Mouse (Mus musculus): ENCODE data around the gene Phactr4. TPM values are rescaled to one million over a fixed set of nuclear protein-coding genes. Genes with fewer than 3 reads are reported as not detected.

The Phactr4 gene
- polyA plus RNA-seq, 1 experiment from 2014 or later, result 17.4 TPM

- H3K27me3 ChIP-seq (replicated peaks), result no peaks in the 10 kb centered on the region
- H3K9me3 ChIP-seq, result no peaks in the 10 kb centered on the region
- 84% methylated on average over 8 of the region's 8 CpGs for WGBS
- H3K4me3 ChIP-seq (replicated peaks), result no peak overlapping the region
- H3K9ac ChIP-seq, result no peak overlapping the region
- no peaks in the 10 kb centered on the region; the same call in 1 of the 2 replicates for H3K36me3 ChIP-seq
- no peak overlapping the region for H3K27ac ChIP-seq
- no peak overlapping the region for H3K4me2 ChIP-seq (replicated peaks)
- peaks cover 9% of the 10 kb centered on the region; the same call in 1 of the 2 replicates for H3K4me1 ChIP-seq (replicated peaks)
- no peak for ATAC-seq
These were observed 36.4 kb downstream of the Phactr4 start for GRCm38 (mm10) chr4:132385771-132386410.

DNA sequence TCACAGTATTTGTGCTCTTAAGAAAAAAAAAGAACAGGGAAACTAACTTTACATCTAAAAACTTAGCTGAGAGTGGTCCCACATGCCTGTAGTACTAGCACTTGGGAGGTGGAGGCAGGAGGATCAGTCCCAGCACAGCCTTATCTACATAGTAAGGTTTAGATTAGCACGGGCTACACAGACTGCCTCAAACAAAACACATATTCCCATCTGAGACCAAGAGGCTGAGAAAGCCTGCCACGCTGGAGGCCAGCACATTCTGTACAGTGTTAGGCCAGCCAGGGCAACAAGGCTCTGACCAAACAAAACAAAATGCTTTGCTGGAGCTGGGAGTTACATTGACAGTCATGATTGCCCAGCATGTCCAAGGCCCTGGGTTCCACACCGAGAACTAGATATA lies 38.8 kb downstream of the Phactr4 start:
- Histone ChIP-seq H3K36me3 (no peaks in the 10 kb centered on the region; the same call in 1 of the 2 replicates), H3K9me3 (no peaks in the 10 kb centered on the region), H3K4me1 (replicated peaks) (0 out of 2 replicates have a peak, but pooled peaks cover 9% of the 10 kb centered on the region), H3K4me2 (replicated peaks) (no peak overlapping the region), H3K27me3 (replicated peaks) (no peaks in the 10 kb centered on the region), H3K9ac (no peak overlapping the region), H3K4me3 (replicated peaks) (no peak overlapping the region), H3K27ac (no peak overlapping the region)
- no peak for ATAC-seq
- 78% methylated on average over 3 of the region's 3 CpGs for WGBS

- Histone ChIP-seq H3K4me2 (replicated peaks) (no peak overlapping the region), H3K4me1 (replicated peaks) (0 out of 2 replicates have a peak, but pooled peaks cover 3% of the 10 kb centered on the region), H3K36me3 (peaks cover 2% of the 10 kb centered on the region), H3K4me3 (replicated peaks) (no peak overlapping the region), H3K27me3 (replicated peaks) (no peaks in the 10 kb centered on the region), H3K9ac (no peak overlapping the region), H3K27ac (no peak overlapping the region), H3K9me3 (no peaks in the 10 kb centered on the region)
- no peak for ATAC-seq
- WGBS, result 86% methylated on average over 4 of the region's 4 CpGs
These were observed 40.0 kb downstream of the Phactr4 start for GRCm38 (mm10) chr4:132382296-132382695.

- no peaks in the 10 kb centered on the region for H3K9me3 ChIP-seq
- no peak overlapping the region for H3K4me2 ChIP-seq (replicated peaks)
- no peaks in the 10 kb centered on the region for H3K27me3 ChIP-seq (replicated peaks)
- ATAC-seq, result peak; percentile 61; the same call in 1 of the 2 replicates
- no peak overlapping the region for H3K4me3 ChIP-seq (replicated peaks)
- 0 out of 2 replicates have a peak, but pooled peaks cover 1% of the 10 kb centered on the region for H3K4me1 ChIP-seq (replicated peaks)
- H3K36me3 ChIP-seq, result peaks cover 5% of the 10 kb centered on the region
- H3K9ac ChIP-seq, result no peak overlapping the region
- H3K27ac ChIP-seq, result no peak overlapping the region
- WGBS, result 81% methylated on average over 2 of the region's 2 CpGs
These were observed 41.2 kb downstream of the Phactr4 start for GRCm38 (mm10) chr4:132380965-132381616.

- no peaks in the 10 kb centered on the region for H3K9me3 ChIP-seq
- H3K4me1 ChIP-seq (replicated peaks), result no peaks in the 10 kb centered on the region
- WGBS, result 94% methylated on average over 1 of the region's 1 CpGs
- no peak for ATAC-seq
- no peak overlapping the region for H3K27ac ChIP-seq
- no peak overlapping the region for H3K4me3 ChIP-seq (replicated peaks)
- H3K4me2 ChIP-seq (replicated peaks), result no peak overlapping the region
- peaks cover 31% of the 10 kb centered on the region for H3K36me3 ChIP-seq
- H3K9ac ChIP-seq, result no peak overlapping the region
- no peaks in the 10 kb centered on the region for H3K27me3 ChIP-seq (replicated peaks)
These were observed 48.5 kb downstream of the Phactr4 start for GRCm38 (mm10) chr4:132373820-132374219.

DNA sequence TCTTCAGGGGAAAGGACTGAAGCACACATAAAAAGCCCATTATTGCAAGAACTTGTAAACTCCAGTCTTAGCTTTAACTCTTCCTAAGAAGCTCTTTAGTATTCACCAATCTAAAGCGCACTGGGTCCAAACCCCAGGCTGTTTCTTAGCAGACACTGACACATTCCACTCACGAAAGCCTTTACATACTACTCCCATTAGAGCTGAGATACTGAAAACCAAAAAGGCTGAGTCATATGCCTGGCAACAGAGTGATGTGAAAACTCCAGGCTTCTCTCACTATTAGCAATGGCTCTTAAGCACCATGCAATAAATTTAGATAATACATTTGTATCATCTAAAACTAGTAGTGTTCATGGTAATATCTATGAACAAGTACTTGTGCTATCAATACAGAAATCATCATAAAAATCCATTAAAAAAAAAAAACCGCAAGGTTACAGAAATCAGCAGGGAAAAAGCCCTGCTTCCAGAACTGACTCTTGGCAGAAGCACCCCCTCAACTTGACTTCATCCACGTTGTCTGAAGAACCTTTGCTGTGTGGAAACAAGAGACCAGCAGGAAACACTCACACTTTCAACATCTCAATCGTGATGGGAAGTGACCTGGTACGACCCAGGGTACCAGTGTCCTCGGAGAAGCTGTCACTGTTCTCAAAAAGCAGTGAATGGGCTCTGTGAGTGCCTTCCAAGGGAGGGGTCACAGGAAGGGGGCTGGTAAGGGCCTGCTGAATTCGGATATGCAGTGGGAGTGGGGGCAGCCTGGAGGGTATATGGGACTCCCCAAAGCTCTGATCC lies 52.1 kb downstream of the Phactr4 start:
- no peaks in the 10 kb centered on the region for H3K4me1 ChIP-seq (replicated peaks)
- H3K9me3 ChIP-seq, result no peaks in the 10 kb centered on the region
- 84% methylated on average over 8 of the region's 8 CpGs for WGBS
- no peak overlapping the region for H3K4me2 ChIP-seq (replicated peaks)
- H3K27me3 ChIP-seq (replicated peaks), result no peaks in the 10 kb centered on the region
- no peak overlapping the region for H3K4me3 ChIP-seq (replicated peaks)
- H3K9ac ChIP-seq, result no peak overlapping the region
- peaks cover 23% of the 10 kb centered on the region for H3K36me3 ChIP-seq
- no peak for ATAC-seq
- no peak overlapping the region for H3K27ac ChIP-seq

DNA sequence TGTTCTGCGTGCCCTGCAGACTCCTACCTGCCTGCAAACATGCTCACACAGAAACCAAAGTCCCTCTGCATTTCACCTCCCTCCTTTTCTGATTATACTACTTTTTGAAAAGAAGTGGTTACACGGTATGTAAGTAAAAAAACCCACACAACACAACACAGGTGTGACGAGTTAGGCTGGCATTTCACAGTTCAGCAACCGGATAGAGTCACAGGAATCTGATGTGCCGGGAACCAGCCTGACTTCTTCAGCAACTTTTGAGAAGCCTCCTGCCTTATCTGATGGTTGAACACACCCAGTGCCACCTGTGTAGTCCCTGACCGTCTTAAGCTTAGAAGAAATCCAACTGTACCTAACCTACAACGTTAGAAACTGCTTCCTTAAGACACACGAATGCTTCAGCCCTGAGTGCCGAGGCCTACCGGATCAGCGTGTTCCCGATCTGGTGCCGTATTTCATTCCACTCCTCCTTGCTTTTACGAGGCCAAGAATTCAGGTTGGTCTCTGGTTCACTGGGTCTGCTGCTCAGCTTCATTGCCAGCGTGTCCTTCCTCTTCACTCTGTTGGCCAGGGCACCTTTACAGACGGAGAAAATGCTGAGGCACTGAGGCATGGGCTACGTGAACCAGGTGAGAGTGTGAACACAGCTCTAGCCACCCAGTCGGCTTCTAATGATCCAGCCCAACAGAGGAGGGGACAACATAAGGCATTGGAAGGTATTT lies 54.6 kb downstream of the Phactr4 start:
- Histone ChIP-seq H3K4me1 (replicated peaks) (no peaks in the 10 kb centered on the region), H3K27me3 (replicated peaks) (no peaks in the 10 kb centered on the region), H3K9me3 (no peaks in the 10 kb centered on the region), H3K9ac (no peak overlapping the region), H3K27ac (no peak overlapping the region), H3K36me3 (peaks cover 28% of the 10 kb centered on the region), H3K4me2 (replicated peaks) (no peak overlapping the region), H3K4me3 (replicated peaks) (no peak overlapping the region)
- ATAC-seq, result no peak
- 90% methylated on average over 18 of the region's 18 CpGs for WGBS

GRCm38 (mm10) chr4:132365450-132366060 lies 56.7 kb downstream of the Phactr4 start:
- no peaks in the 10 kb centered on the region for H3K4me1 ChIP-seq (replicated peaks)
- H3K27ac ChIP-seq, result 0 out of 2 replicates have a peak overlapping the region, but pooled peaks have one; percentile 7
- WGBS, result 77% methylated on average over 13 of the region's 13 CpGs
- no peak overlapping the region for H3K9ac ChIP-seq
- no peak for ATAC-seq
- H3K27me3 ChIP-seq (replicated peaks), result no peaks in the 10 kb centered on the region
- no peaks in the 10 kb centered on the region for H3K9me3 ChIP-seq
- peaks cover 26% of the 10 kb centered on the region for H3K36me3 ChIP-seq
- H3K4me2 ChIP-seq (replicated peaks), result no peak overlapping the region
- H3K4me3 ChIP-seq (replicated peaks), result no peak overlapping the region

DNA sequence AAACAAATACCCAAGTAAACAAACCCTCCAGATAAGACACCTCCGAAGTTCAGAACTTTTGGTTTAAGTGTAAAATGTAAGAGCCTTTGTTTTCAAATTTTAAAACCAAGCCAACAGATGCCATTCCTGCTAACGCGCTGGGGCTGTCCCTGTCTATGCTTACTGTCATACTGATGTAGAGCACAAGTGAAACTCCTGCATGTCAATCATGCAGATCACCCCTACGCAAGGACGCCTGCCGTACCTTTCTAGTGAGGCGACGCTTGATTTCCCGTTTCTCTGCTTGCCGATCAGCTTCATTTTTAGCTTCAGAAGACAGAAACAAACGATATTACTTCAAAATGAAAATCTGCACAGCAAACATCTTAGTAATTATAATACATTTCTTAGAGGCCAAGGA lies 58.8 kb downstream of the Phactr4 start:
- 97% methylated on average over 11 of the region's 11 CpGs for WGBS
- H3K9ac ChIP-seq, result no peak overlapping the region
- no peak overlapping the region for H3K27ac ChIP-seq
- no peak overlapping the region for H3K4me2 ChIP-seq (replicated peaks)
- ATAC-seq, result no peak
- H3K4me3 ChIP-seq (replicated peaks), result no peak overlapping the region
- peaks cover 22% of the 10 kb centered on the region for H3K36me3 ChIP-seq
- H3K9me3 ChIP-seq, result no peaks in the 10 kb centered on the region
- H3K27me3 ChIP-seq (replicated peaks), result no peaks in the 10 kb centered on the region
- no peaks in the 10 kb centered on the region for H3K4me1 ChIP-seq (replicated peaks)

GRCm38 (mm10) chr4:132359510-132359909 lies 62.8 kb downstream of the Phactr4 start:
- Histone ChIP-seq H3K4me1 (replicated peaks) (no peaks in the 10 kb centered on the region), H3K9me3 (no peaks in the 10 kb centered on the region), H3K4me3 (replicated peaks) (no peak overlapping the region), H3K27me3 (replicated peaks) (no peaks in the 10 kb centered on the region), H3K36me3 (peaks cover 28% of the 10 kb centered on the region), H3K27ac (no peak overlapping the region), H3K9ac (no peak overlapping the region), H3K4me2 (replicated peaks) (no peak overlapping the region)
- no peak for ATAC-seq
- WGBS, result 85% methylated on average over 4 of the region's 4 CpGs

GRCm38 (mm10) chr4:132356170-132356569 lies 66.1 kb downstream of the Phactr4 start:
- no peaks in the 10 kb centered on the region for H3K9me3 ChIP-seq
- no peak overlapping the region for H3K9ac ChIP-seq
- H3K4me3 ChIP-seq (replicated peaks), result no peak overlapping the region
- H3K27ac ChIP-seq, result no peak overlapping the region
- ATAC-seq, result peak; percentile 70
- no peaks in the 10 kb centered on the region for H3K27me3 ChIP-seq (replicated peaks)
- peaks cover 22% of the 10 kb centered on the region for H3K36me3 ChIP-seq
- WGBS, result 37% methylated on average over 12 of the region's 12 CpGs
- no peak overlapping the region for H3K4me2 ChIP-seq (replicated peaks)
- H3K4me1 ChIP-seq (replicated peaks), result peaks cover 8% of the 10 kb centered on the region

Data from intestine, embryonic 15.5 days (tissue).